Mouse (Mus musculus): Measurements from ENCODE around the gene Ace. TPM values are rescaled to one million over a fixed set of nuclear protein-coding genes. Genes with fewer than 3 reads are reported as not detected.

Gene Ace
- polyA plus RNA-seq, 1 experiment: not detected

DNA sequence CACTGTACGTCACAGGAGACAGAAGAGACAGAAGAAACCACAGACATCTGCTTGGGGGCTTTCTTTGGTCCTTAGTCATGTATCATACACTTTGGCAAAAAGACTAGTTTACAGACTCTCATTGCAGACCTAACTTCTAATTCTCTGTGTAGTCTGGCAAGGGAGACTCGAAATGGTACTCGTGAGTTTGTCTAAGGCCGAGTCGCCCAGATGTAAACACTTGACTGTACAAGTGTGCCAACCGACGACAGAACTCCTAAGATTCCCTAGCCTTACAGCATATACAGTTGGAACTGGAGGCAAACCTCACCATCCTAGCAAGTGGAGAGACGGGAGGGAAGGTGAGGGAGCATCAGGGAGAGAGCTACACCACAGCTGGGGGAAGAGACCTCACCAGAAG is 34.0 kb upstream of the Ace start:
- Histone ChIP-seq H3K4me1 (ENCODE audit: control insufficient read depth) (no peaks in the 10 kb centered on the region), H3K4me3 (replicated peaks) (no peak overlapping the region), H3K36me3 (ENCODE audit: control insufficient read depth) (no peaks in the 10 kb centered on the region), H3K9me3 (ENCODE audit: control insufficient read depth, low read length) (no peaks in the 10 kb centered on the region), H3K27me3 (ENCODE audit: control insufficient read depth) (no peaks in the 10 kb centered on the region; the same call in 1 of the 2 replicates)
- TF ChIP-seq TAL1 (IDR thresholded peaks at IDR 0.05; ENCODE audit: low read length): no peak
- TF ChIP-seq GATA1 (IDR thresholded peaks at IDR 0.05; ENCODE audit: low read length): no peak

DNA sequence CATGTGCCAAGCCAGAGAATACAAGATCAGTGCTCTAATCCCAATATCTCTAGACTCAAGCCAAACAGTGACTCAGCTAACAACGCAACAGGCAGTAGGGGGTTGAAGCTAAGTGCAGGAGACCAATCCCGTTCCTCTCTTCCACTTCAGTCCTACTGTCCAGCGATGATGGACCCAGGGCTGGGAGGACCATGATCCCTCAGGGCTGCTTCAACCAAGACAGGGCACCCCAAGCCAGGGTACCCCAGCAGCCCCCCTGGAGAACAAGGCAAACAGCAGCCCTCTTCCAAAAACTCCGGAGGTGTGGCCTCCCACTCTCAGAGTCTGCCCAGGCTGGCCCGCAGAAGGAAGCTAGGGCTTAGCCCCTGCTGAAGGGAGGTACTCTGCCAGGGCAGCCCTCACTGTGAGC is 33.4 kb upstream of the Ace start:
- Histone ChIP-seq H3K4me1 (ENCODE audit: control insufficient read depth) (no peaks in the 10 kb centered on the region), H3K27me3 (ENCODE audit: control insufficient read depth) (no peaks in the 10 kb centered on the region; the same call in 1 of the 2 replicates), H3K4me3 (replicated peaks) (no peak overlapping the region), H3K9me3 (ENCODE audit: control insufficient read depth, low read length) (no peaks in the 10 kb centered on the region), H3K36me3 (ENCODE audit: control insufficient read depth) (no peaks in the 10 kb centered on the region)
- TF ChIP-seq TAL1 (IDR thresholded peaks at IDR 0.05; ENCODE audit: low read length) (no peak), GATA1 (IDR thresholded peaks at IDR 0.05; ENCODE audit: low read length) (no peak)

DNA sequence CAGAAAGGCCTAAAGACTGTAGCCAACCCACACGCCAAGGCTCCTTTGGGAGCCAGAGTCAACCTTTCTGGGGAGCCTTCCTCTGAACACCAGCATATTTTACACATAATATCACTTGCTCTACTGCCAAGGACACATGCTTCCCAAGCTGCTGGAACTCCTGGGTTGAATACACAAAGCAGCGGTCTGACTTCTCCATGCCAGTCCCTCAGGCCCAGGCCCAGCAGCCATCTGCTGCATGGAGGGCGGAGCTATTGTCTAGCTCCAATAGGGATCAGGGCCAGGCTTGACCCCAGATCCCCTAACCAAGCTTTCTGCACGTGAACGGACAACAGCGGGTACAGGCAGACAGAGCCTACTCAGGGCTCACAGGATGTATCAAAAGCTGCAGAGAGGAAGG is 32.9 kb upstream of the Ace start:
- Histone ChIP-seq H3K4me3 (replicated peaks) (no peak overlapping the region), H3K9me3 (ENCODE audit: control insufficient read depth, low read length) (no peaks in the 10 kb centered on the region), H3K36me3 (ENCODE audit: control insufficient read depth) (no peaks in the 10 kb centered on the region), H3K4me1 (ENCODE audit: control insufficient read depth) (no peaks in the 10 kb centered on the region), H3K27me3 (ENCODE audit: control insufficient read depth) (no peaks in the 10 kb centered on the region; the same call in 1 of the 2 replicates)
- no peak for TF ChIP-seq TAL1 (IDR thresholded peaks at IDR 0.05; ENCODE audit: low read length)
- TF ChIP-seq GATA1 (IDR thresholded peaks at IDR 0.05; ENCODE audit: low read length): no peak

DNA sequence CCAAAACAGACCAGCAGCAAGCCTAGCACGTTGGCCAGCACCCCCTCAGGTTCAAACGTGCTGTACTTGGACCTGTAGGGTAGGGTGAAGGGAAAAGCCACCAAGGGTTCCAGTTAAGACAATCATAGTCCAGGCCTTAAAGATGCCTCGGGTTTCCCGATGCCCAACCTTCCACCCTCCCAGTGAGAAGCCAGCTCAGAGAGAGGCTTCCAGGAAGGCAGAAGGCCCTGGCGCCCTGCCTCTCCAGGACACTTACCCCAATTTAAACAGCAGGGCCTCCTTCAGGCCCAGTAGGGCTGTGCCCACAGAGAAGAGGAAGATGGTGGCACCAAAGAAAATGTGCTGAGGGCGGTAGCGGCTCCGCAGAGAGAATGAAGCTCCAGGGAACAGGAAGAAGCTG is 32.2 kb upstream of the Ace start:
- Histone ChIP-seq H3K36me3 (ENCODE audit: control insufficient read depth) (no peaks in the 10 kb centered on the region), H3K9me3 (ENCODE audit: control insufficient read depth, low read length) (no peaks in the 10 kb centered on the region), H3K27me3 (ENCODE audit: control insufficient read depth) (no peaks in the 10 kb centered on the region; the same call in 1 of the 2 replicates), H3K4me1 (ENCODE audit: control insufficient read depth) (no peaks in the 10 kb centered on the region), H3K4me3 (replicated peaks) (no peak overlapping the region)
- no peak for TF ChIP-seq TAL1 (IDR thresholded peaks at IDR 0.05; ENCODE audit: low read length)
- no peak for TF ChIP-seq GATA1 (IDR thresholded peaks at IDR 0.05; ENCODE audit: low read length)

DNA sequence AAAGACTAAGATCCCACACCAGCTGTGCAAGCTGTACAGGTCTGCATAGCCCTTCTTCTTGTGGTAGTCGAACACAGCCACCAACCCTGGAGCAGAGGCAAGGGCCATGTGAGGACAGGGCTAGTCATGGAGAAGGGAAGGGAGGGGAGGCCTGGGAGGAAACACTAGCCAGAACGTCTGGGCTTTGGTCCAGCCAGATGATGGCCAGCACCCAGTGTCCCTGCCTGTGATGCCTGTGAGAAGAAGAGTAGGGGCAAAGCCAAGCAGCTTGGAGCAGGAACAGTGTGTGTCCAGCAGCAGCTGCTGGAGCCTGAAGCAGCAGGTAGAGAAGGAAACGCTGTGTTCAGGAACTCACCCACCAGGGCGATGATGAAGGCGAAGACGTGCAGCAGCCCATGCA is 31.5 kb upstream of the Ace start:
- H3K4me3 ChIP-seq (replicated peaks): no peak overlapping the region
- H3K4me1 ChIP-seq (ENCODE audit: control insufficient read depth): no peaks in the 10 kb centered on the region
- TF ChIP-seq TAL1 (IDR thresholded peaks at IDR 0.05; ENCODE audit: low read length) (no peak), GATA1 (IDR thresholded peaks at IDR 0.05; ENCODE audit: low read length) (no peak)
- no peaks in the 10 kb centered on the region; the same call in 1 of the 2 replicates for H3K27me3 ChIP-seq (ENCODE audit: control insufficient read depth)
- H3K36me3 ChIP-seq (ENCODE audit: control insufficient read depth): no peaks in the 10 kb centered on the region
- H3K9me3 ChIP-seq (ENCODE audit: control insufficient read depth, low read length): no peaks in the 10 kb centered on the region

DNA sequence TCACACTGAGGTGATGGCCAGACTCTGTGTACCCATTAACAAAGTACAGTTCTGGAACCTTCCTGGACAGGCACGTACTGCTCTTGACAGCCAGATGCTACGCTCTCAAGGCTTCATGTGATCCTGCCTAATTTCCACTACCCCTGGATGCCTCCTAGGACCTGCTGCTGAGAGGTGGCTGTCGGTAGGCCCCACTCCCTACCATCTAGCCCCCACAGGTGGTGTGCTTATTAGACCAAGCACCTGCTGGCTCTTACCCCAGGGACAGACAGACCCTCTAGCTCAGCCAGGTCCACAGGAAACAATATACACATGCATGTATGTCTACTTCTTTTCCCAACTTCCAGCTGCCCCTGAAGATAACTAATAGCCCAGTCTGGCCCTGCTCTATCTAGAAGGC is 30.8 kb upstream of the Ace start:
- Histone ChIP-seq H3K4me1 (ENCODE audit: control insufficient read depth) (no peaks in the 10 kb centered on the region; the same call in 1 of the 2 replicates), H3K9me3 (ENCODE audit: control insufficient read depth, low read length) (no peaks in the 10 kb centered on the region), H3K36me3 (ENCODE audit: control insufficient read depth) (no peaks in the 10 kb centered on the region), H3K4me3 (replicated peaks) (no peak overlapping the region), H3K27me3 (ENCODE audit: control insufficient read depth) (peaks cover 3% of the 10 kb centered on the region)
- TF ChIP-seq TAL1 (IDR thresholded peaks at IDR 0.05; ENCODE audit: low read length): no peak
- no peak for TF ChIP-seq GATA1 (IDR thresholded peaks at IDR 0.05; ENCODE audit: low read length)

DNA sequence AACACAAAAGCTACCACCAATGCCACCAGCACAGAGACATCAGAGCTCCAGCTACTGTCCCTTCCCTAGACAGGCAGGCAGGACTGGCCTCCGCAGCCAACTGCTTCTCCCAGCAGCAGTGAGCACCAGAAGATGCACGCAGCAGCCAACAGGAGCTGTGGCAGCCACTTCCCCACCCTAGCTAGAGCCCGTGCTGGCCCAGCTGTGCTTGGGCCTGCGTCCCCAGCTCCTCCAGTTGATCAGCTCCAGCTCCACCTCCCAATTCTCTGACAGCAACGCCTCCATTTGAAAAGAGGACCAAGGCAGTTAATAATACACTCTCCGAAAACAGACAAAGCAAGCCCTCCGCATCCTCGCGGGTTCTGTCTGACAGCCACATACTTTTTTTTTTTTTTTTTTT is 29.0 kb upstream of the Ace start:
- Histone ChIP-seq H3K4me1 (ENCODE audit: control insufficient read depth) (peaks cover 5% of the 10 kb centered on the region), H3K9me3 (ENCODE audit: control insufficient read depth, low read length) (no peaks in the 10 kb centered on the region), H3K4me3 (replicated peaks) (no peak overlapping the region), H3K27me3 (ENCODE audit: control insufficient read depth) (peaks cover 19% of the 10 kb centered on the region), H3K36me3 (ENCODE audit: control insufficient read depth) (no peaks in the 10 kb centered on the region)
- TF ChIP-seq TAL1 (IDR thresholded peaks at IDR 0.05; ENCODE audit: low read length) (no peak), GATA1 (IDR thresholded peaks at IDR 0.05; ENCODE audit: low read length) (no peak)

DNA sequence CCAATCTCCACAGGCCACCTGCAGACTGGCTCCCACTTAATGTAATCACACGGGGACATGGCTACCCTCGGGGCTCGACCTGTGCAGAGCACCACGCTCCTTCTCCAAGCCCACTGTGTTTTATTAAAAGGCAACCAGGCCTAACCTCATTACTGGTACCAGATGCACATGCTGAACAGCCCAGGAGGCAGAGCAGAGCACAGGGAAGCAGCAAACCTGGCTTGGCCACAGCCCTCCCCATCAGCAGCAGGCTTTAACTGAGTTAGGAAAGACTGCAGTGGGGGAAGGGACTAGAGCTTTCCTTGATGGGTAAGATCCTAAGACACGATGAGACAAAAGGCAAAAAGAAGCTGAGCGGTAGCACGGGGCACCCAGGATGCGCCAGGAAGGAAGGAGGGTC is 25.8 kb upstream of the Ace start:
- TF ChIP-seq GATA1 (IDR thresholded peaks at IDR 0.05; ENCODE audit: low read length) (no peak), TAL1 (IDR thresholded peaks at IDR 0.05; ENCODE audit: low read length) (no peak)
- H3K4me3 ChIP-seq (replicated peaks): no peak overlapping the region
- no peaks in the 10 kb centered on the region for H3K9me3 ChIP-seq (ENCODE audit: control insufficient read depth, low read length)
- peaks cover 13% of the 10 kb centered on the region for H3K4me1 ChIP-seq (ENCODE audit: control insufficient read depth)
- peaks cover 34% of the 10 kb centered on the region for H3K27me3 ChIP-seq (ENCODE audit: control insufficient read depth)
- H3K36me3 ChIP-seq (ENCODE audit: control insufficient read depth): no peaks in the 10 kb centered on the region

DNA sequence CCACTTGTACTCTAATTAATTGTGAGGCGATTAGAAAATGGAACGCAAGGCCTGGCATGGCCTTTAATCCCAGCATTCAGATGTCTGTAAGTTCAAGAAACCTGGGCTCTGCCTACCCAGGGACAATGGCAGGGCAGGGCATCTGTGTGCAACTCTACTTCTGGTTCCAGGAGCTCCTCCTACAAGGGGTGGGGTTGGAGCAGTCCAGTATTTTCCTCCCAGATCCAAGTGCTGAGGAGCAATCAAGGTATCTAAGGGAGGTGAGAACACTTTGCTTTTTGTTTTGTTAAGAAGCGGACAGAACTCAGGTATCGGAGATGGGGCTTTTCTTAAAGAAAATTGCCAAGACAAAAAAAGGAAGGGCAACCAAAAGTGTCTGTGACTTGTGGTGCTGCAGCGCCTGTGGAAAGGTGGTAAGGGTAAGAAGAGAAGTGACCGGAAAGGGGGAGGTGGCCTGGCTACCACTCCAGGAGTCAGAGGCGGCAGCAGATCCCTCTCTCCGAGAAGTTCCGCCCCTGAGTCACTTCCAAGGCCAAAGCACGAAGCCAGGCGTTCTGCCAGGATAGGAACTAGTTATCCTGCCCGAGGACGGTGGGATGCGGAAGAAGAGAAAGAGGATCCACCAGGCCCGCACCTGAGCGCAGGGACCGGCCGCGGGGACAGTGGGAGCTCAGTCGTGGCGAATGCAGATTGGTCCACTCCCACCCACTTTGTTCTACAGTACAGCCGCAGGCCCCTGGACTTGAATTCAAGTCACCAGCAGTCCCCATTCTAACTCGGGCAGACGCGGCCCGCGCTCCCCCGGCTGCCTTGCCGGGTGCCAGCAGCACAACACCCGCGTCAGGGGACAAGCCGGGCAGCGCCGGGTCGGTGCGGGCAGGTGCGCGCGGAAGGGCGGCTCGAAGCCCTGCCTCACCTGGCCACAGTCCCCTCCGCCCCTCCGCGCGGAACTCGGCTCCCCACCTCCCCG is 24.3 kb upstream of the Ace start:
- Histone ChIP-seq H3K36me3 (ENCODE audit: control insufficient read depth) (no peaks in the 10 kb centered on the region), H3K4me1 (ENCODE audit: control insufficient read depth) (peaks cover 13% of the 10 kb centered on the region), H3K4me3 (replicated peaks) (peak overlapping the region; percentile 64), H3K9me3 (ENCODE audit: control insufficient read depth, low read length) (no peaks in the 10 kb centered on the region), H3K27me3 (ENCODE audit: control insufficient read depth) (peaks cover 34% of the 10 kb centered on the region)
- no peak for TF ChIP-seq GATA1 (IDR thresholded peaks at IDR 0.05; ENCODE audit: low read length)
- no peak for TF ChIP-seq TAL1 (IDR thresholded peaks at IDR 0.05; ENCODE audit: low read length)
